Mouse (Mus musculus): ENCODE results near the gene Amot.

GRCm38 (mm10) chrX:145543602-145544490 is 38.9 kb upstream of the Amot start:
- no peak for TF ChIP-seq CTCF (IDR thresholded peaks at IDR 0.05)
- no peak for TF ChIP-seq EP300 (IDR thresholded peaks at IDR 0.05; ENCODE audit: insufficient read depth, low read depth, low read length)
- TF ChIP-seq POLR2A (IDR thresholded peaks at IDR 0.05; ENCODE audit: insufficient read depth, low read depth, low read length), result no peak
